8 mouse cellular contexts compared by ENCODE assay signal in genomic region chr16:91596779-91597671, GRCm38 (mm10). TPM values are rescaled to one million over a fixed set of nuclear protein-coding genes. Genes with fewer than 3 reads are reported as not detected.
DNase-seq lines count a peak whose midpoint lies in the region; ATAC-seq and TF ChIP-seq lines count a peak whose summit lies in the region.

No protein-coding gene starts in this region.

- intact Hi-C loops in heart, postnatal 14 days (cut with DNase I), result no loop called here

- H3K9me3 ChIP-seq in liver, embryonic 13.5 days (replicated peaks), result no peaks in the 10 kb centered on the region

- ATAC-seq in liver, embryonic 13.5 days (ENCODE audit: low read depth), result peak; percentile 64

- H3K4me1 ChIP-seq in bone marrow macrophage, adult 2 months (ENCODE audit: control insufficient read depth, insufficient read depth, low read length), result peaks cover 13% of the 10 kb centered on the region
- peaks cover 31% of the 10 kb centered on the region for H3K4me1 ChIP-seq in liver, embryonic 13.5 days (replicated peaks)

- no peak for TF ChIP-seq CTCF in bone marrow macrophage, adult 2 months (IDR thresholded peaks at IDR 0.05; ENCODE audit: low read depth, low read length)

- H3K9ac ChIP-seq in liver, embryonic 13.5 days, result peak overlapping the region; percentile 80

- H3K27me3 ChIP-seq in liver, embryonic 13.5 days, result peaks cover 43% of the 10 kb centered on the region

- no peak for TF ChIP-seq POLR2A in bone marrow macrophage, adult 2 months (IDR thresholded peaks at IDR 0.05; ENCODE audit: borderline replicate concordance, low read depth, low read length)

- no peaks in the 10 kb centered on the region for H3K36me3 ChIP-seq in liver, embryonic 13.5 days

- peak overlapping the region; percentile 93 for H3K4me3 ChIP-seq in bone marrow macrophage, adult 2 months (ENCODE audit: insufficient read depth, low read length)
- peak overlapping the region; percentile 77 for H3K4me3 ChIP-seq in liver, embryonic 13.5 days (replicated peaks)

- under 1% methylated on average over 72 of the region's 75 CpGs for WGBS in liver, embryonic 13.5 days (ENCODE audit: insufficient replicate concordance)

- H3K4me2 ChIP-seq in liver, embryonic 13.5 days, result peak overlapping the region; percentile 100

- H3K27ac ChIP-seq in bone marrow macrophage, adult 2 months (ENCODE audit: insufficient read depth, low read depth, low read length), result no peak overlapping the region
- H3K27ac ChIP-seq in liver, embryonic 13.5 days, result no peak overlapping the region; the same call in 1 of the 2 replicates

- DNase-seq in heart, adult 11 months, result peak; percentile 92
- DNase-seq in heart, postnatal 14 days, result no peak
- DNase-seq in 416B (ENCODE audit: low read depth), result peak; percentile 34
- DNase-seq in gastrocnemius, postnatal 25 days, result peak; percentile 19
- DNase-seq in liver, embryonic 13.5 days, result peak; percentile 13
- peak; percentile 73 for DNase-seq in neural tube, embryonic 10.5 days (ENCODE audit: extremely low spot score, low spot score)
- DNase-seq in adipocyte (ENCODE audit: low spot score), result no peak

RNA-seq across cellular contexts. Expression of gene Tmem50b, which starts 0.6 kb away (rescaled TPM):
- total RNA-seq in heart, postnatal 14 days (2021), result 10 to 100 TPM; 65.1 to 65.2 TPM
- polyA plus RNA-seq in bone marrow macrophage, adult 2 months (2012; ENCODE audit: insufficient read depth, insufficient read length, missing spikeins), result 78.7 and 80.3 TPM in 2 replicates
- total RNA-seq in gastrocnemius, postnatal 25 days (2021), result 10 to 100 TPM; 18.2 to 18.5 TPM
- polyA plus RNA-seq in liver, embryonic 13.5 days (2015; fragmentation: Nextera tagmentation; extraction: Ambion mirVana), result 5.6 and 6.3 TPM in 2 replicates

RNA-seq across cellular contexts. Expression of gene Dnajc28, which starts 21.8 kb away (rescaled TPM):
- 10 to 100 TPM; 16.0 to 16.7 TPM for total RNA-seq in heart, postnatal 14 days (2021)
- polyA plus RNA-seq in bone marrow macrophage, adult 2 months (2012; ENCODE audit: insufficient read depth, insufficient read length, missing spikeins), result 7.5 and 7.9 TPM in 2 replicates
- total RNA-seq in gastrocnemius, postnatal 25 days (2021), result 10 to 100 TPM; 11.8 to 12.7 TPM
- 1.4 and 2.5 TPM in 2 replicates for polyA plus RNA-seq in liver, embryonic 13.5 days (2015; fragmentation: Nextera tagmentation; extraction: Ambion mirVana)

RNA-seq across cellular contexts. Expression of gene Gart, which starts 49.7 kb away (rescaled TPM):
- total RNA-seq in heart, postnatal 14 days (2021), result 10 to 100 TPM; 52.8 to 56.6 TPM
- 27.6 and 31.6 TPM in 2 replicates for polyA plus RNA-seq in bone marrow macrophage, adult 2 months (2012; ENCODE audit: insufficient read depth, insufficient read length, missing spikeins)
- 10 to 100 TPM; 49.2 to 56.0 TPM for total RNA-seq in gastrocnemius, postnatal 25 days (2021)
- 116 and 126 TPM in 2 replicates for polyA plus RNA-seq in liver, embryonic 13.5 days (2015; fragmentation: Nextera tagmentation; extraction: Ambion mirVana)

RNA-seq across cellular contexts. Expression of gene Ifngr2, which starts 50.2 kb away (rescaled TPM):
- total RNA-seq in heart, postnatal 14 days (2021), result 100 to 1,000 TPM; 125 to 142 TPM
- 193 and 222 TPM in 2 replicates for polyA plus RNA-seq in bone marrow macrophage, adult 2 months (2012; ENCODE audit: insufficient read depth, insufficient read length, missing spikeins)
- total RNA-seq in gastrocnemius, postnatal 25 days (2021), result 10 to 100 TPM; 50.5 to 71.4 TPM
- 15.4 and 18.1 TPM in 2 replicates for polyA plus RNA-seq in liver, embryonic 13.5 days (2015; fragmentation: Nextera tagmentation; extraction: Ambion mirVana)

RNA-seq across cellular contexts. Expression of gene Son, which starts 50.3 kb away (rescaled TPM):
- 100 to 1,000 TPM; 175 to 187 TPM for total RNA-seq in heart, postnatal 14 days (2021)
- 237 and 238 TPM in 2 replicates for polyA plus RNA-seq in bone marrow macrophage, adult 2 months (2012; ENCODE audit: insufficient read depth, insufficient read length, missing spikeins)
- 10 to 100 TPM; 89.3 to 90.5 TPM for total RNA-seq in gastrocnemius, postnatal 25 days (2021)
- polyA plus RNA-seq in liver, embryonic 13.5 days (2015; fragmentation: Nextera tagmentation; extraction: Ambion mirVana), result 47.8 and 49.8 TPM in 2 replicates

Comparison
In these comparisons a context has a peak if more than half of its experiments do, and no peak if none do; other contexts are left out.
1. DNase-seq: peak in heart, adult 11 months (single experiment), 416B (single experiment), gastrocnemius, postnatal 25 days (single experiment), liver, embryonic 13.5 days (single experiment) and neural tube, embryonic 10.5 days (single experiment); none in heart, postnatal 14 days (0 of 2) and adipocyte (single experiment).